Mouse (Mus musculus) erythroblast, embryonic 14.5 days (primary cell): ENCODE data around the gene Tlr3.

Experiments
- GATA1 ChIP-seq: IDR thresholded peaks from 2 replicates; pipeline ENCODE4 v1.6.1; 2012; ENCODE audit warnings: low read length, inconsistent platforms, mixed read lengths
- TAL1 ChIP-seq: IDR thresholded peaks from 3 replicates; pipeline ENCODE4 v1.6.1; 2012; ENCODE audit warnings: low read length, inconsistent platforms, mixed read lengths

DNA sequence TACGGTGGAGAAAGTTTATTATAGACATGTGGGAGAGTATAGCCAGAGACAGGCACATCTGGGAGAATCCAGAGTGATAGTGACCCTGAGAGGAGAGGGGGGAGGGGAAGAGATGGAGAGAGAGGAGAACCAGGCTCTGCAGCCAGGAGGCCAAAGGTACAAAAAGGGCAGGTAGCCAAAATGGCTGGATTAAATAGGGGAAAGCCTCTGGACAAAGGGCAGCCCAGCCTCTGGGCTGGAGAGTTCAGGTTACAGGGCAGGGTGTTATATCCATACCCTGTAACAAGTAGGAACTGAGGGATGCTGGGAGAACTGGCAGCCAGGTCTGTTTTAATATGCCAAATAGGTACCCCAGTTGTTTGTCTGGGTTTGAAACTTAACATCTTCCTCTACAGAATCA, 47.7 kb downstream of the Tlr3 start:
- TF ChIP-seq TAL1 (no peak), GATA1 (no peak)
